Mouse (Mus musculus) embryonic facial prominence, embryonic 11.5 days (tissue): ENCODE measurements around the gene Sema3b. TPM values are rescaled to one million over a fixed set of nuclear protein-coding genes. Genes with fewer than 3 reads are reported as not detected.
A peak's percentile ranks its signal among the peaks of the same experiment; 100 is the strongest.

Source experiments
- ATAC-seq: fragments of 200-750 bp; cut with Nextera tagmentation; replicated peaks from 2 replicates; pipeline ENCODE4 v1.8.0; 2017; ENCODE audit warnings: low read depth; ENCODE audit not compliant: insufficient number of reproducible peaks, low FRiP score, low TSS enrichment
- DNase-seq: peaks from one replicate; pipeline ENCODE4 v3.0.0-alpha.2; 2015; ENCODE audit warnings: low spot score
- H3K27ac ChIP-seq: fragments of 300-500 bp; sonication (generic); replicated peaks from 2 replicates; pipeline ENCODE4 v1.5.1; 2014; ENCODE audit warnings: mild to moderate bottlenecking, low read depth, low read length, control low read depth
- H3K27me3 ChIP-seq: fragments of 300-500 bp; sonication (generic); 2 replicates; pipeline ENCODE4 v1.6.1; 2014; ENCODE audit warnings: mild to moderate bottlenecking, low read length, moderate library complexity, mixed read lengths; ENCODE audit not compliant: control insufficient read depth, insufficient read depth
- H3K36me3 ChIP-seq: fragments of 300-500 bp; sonication (generic); replicated peaks from 2 replicates; pipeline ENCODE4 v1.6.1; 2014; ENCODE audit warnings: low read depth, mild to moderate bottlenecking, low read length, moderate library complexity, mixed read lengths; ENCODE audit not compliant: control insufficient read depth, insufficient read depth
- H3K4me1 ChIP-seq: fragments of 300-500 bp; sonication (generic); 2 replicates; pipeline ENCODE4 v1.6.1; 2014; ENCODE audit warnings: low read length, mixed read lengths; ENCODE audit not compliant: control insufficient read depth, insufficient read depth
- H3K4me2 ChIP-seq: fragments of 300-500 bp; sonication (generic); 2 replicates; pipeline ENCODE4 v1.6.1; 2014; ENCODE audit warnings: low read depth, mild to moderate bottlenecking, control low read depth, low read length, moderate library complexity
- H3K4me3 ChIP-seq: fragments of 300-500 bp; sonication (generic); 2 replicates; pipeline ENCODE4 v1.5.1; 2014; ENCODE audit warnings: low read depth, low read length, control low read depth
- H3K9ac ChIP-seq: fragments of 300-500 bp; sonication (generic); replicated peaks from 2 replicates; pipeline ENCODE4 v1.6.1; 2014; ENCODE audit warnings: mild to moderate bottlenecking, control low read depth, low read length
- H3K9me3 ChIP-seq: fragments of 300-500 bp; sonication (generic); replicated peaks from 2 replicates; pipeline ENCODE4 v1.6.1; 2016; ENCODE audit warnings: mild to moderate bottlenecking, low read length, inconsistent platforms, mixed read lengths; ENCODE audit not compliant: control insufficient read depth
- WGBS: fragments of 180-500 bp; shearing (Covaris S2); extraction: QIAGEN DNeasy Blood & Tissue Kit; methylation state at CpG from one replicate; pipeline ENCODE4 v1.1.7; 2014; 5-methylcytosine and 5-hydroxymethylcytosine counted together
- polyA plus RNA-seq: library from polyadenylated mRNA; unstranded; fragments of >200 nt; fragmentation: Nextera tagmentation; extraction: Ambion mirVana; gene quantifications from 2 replicates; pipeline ENCODE4 v1.2.1, GENCODE M21; 2014

Gene Sema3b
- polyA plus RNA-seq, 1 experiment from 2014 or later = 1.3 TPM

GRCm38 (mm10) chr9:107635279-107636028, 26.4 kb upstream of the Sema3b start, which contains the start of gene Gnai2:
TSS of gene Gnai2 (minus strand) at chr9:107635367.
- ATAC-seq (peak; percentile 94), DNase-seq (peak; percentile 98)
- Histone ChIP-seq H3K4me2 (peak within 1 kb of the TSS; percentile 97), H3K4me1 (peaks cover 18% of the 10 kb centered on the region), H3K4me3 (peak within 1 kb of the TSS; percentile 89), H3K36me3 (no peaks in the 10 kb centered on the region), H3K27me3 (no peaks in the 10 kb centered on the region), H3K9ac (peak within 1 kb of the TSS; percentile 90), H3K9me3 (no peaks in the 10 kb centered on the region), H3K27ac (peak within 1 kb of the TSS; percentile 87)
- 3% methylated on average over 36 of the region's 38 CpGs for WGBS

DNA sequence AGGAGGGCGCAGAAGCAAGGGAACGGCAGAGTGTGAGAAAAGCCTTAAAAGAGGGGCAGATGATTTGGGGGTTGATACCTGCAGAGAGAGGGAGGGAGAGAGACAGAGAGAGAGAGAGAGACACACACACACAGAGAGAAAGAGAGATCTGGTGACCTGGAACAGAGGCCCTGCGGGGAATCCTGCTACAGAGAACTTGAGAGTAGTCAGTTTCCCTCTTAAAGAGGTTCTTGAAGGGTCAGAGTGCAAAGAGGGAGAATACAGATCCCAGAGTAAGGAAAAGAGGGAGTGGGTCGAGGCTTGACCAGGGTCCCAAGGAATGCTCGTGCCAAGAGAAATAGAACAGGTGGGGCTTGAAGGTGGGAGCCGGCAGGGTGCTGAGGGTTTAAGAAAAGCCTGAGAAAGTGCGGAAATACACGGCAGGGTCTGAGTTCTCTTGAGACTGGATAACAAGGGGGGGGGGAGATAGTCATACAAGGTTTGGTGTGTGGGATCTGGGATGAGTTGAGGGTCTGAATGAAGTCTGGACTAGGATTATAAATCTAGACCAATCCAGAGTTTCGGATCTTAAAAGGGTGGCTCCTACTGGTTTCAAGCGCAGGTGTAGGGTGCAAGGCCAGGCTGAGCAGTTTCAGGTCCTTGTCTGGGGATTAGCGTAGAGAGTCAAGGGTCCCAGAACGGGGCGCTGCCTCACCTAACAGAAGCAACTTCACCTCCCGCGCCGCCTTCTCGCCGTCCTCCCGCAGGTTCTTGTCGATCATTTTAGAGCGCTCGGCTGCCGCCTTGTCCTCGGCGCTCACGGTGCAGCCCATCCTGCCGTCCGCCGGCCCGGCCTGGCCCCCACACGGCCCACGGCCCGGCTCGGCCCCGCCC, 25.6 kb upstream of the Sema3b start:
- Histone ChIP-seq H3K4me3 (peak overlapping the region; percentile 89), H3K4me2 (peak overlapping the region; percentile 97), H3K27ac (peak overlapping the region; percentile 87), H3K9me3 (no peaks in the 10 kb centered on the region), H3K36me3 (no peaks in the 10 kb centered on the region), H3K27me3 (no peaks in the 10 kb centered on the region), H3K9ac (peak overlapping the region; percentile 90), H3K4me1 (peaks cover 26% of the 10 kb centered on the region)
- ATAC-seq = 0 out of 2 replicates have a peak, but pooled peaks have one; percentile 4
- DNase-seq = no peak
- 1% methylated on average over 34 of the region's 35 CpGs for WGBS

- peak overlapping the region; percentile 90 for H3K9ac ChIP-seq
- DNase-seq (no peak), ATAC-seq (no peak)
- H3K36me3 ChIP-seq = no peaks in the 10 kb centered on the region
- peak overlapping the region; percentile 87 for H3K27ac ChIP-seq
- WGBS = 1% methylated on average over 15 of the region's 15 CpGs
- H3K4me2 ChIP-seq = peak overlapping the region; percentile 97
- H3K9me3 ChIP-seq = no peaks in the 10 kb centered on the region
- H3K4me1 ChIP-seq = peaks cover 31% of the 10 kb centered on the region
- peak overlapping the region; percentile 89 for H3K4me3 ChIP-seq
- H3K27me3 ChIP-seq = no peaks in the 10 kb centered on the region
Measured at GRCm38 (mm10) chr9:107633661-107634405, 24.8 kb upstream of the Sema3b start.

- H3K4me3 ChIP-seq = peak overlapping the region; percentile 89
- DNase-seq = peak; percentile 76
- peak overlapping the region; percentile 87 for H3K27ac ChIP-seq
- peak overlapping the region; percentile 97 for H3K4me2 ChIP-seq
- H3K4me1 ChIP-seq = peaks cover 33% of the 10 kb centered on the region
- no peaks in the 10 kb centered on the region for H3K27me3 ChIP-seq
- H3K9me3 ChIP-seq = no peaks in the 10 kb centered on the region
- no peaks in the 10 kb centered on the region for H3K36me3 ChIP-seq
- 3% methylated on average over 32 of the region's 33 CpGs for WGBS
- ATAC-seq = no peak
- peak overlapping the region; percentile 90 for H3K9ac ChIP-seq
Measured at GRCm38 (mm10) chr9:107633091-107633660, 24.1 kb upstream of the Sema3b start.

GRCm38 (mm10) chr9:107632478-107632877, 23.4 kb upstream of the Sema3b start:
- peak overlapping the region; percentile 89 for H3K4me3 ChIP-seq
- ATAC-seq = no peak
- peaks cover 39% of the 10 kb centered on the region for H3K4me1 ChIP-seq
- H3K9ac ChIP-seq = peak overlapping the region; percentile 90
- no peak for DNase-seq
- H3K27ac ChIP-seq = no peak overlapping the region
- H3K4me2 ChIP-seq = peak overlapping the region; percentile 97
- no peaks in the 10 kb centered on the region for H3K36me3 ChIP-seq
- 77% methylated on average over 6 of the region's 6 CpGs for whole genome bisulfite sequencing
- H3K27me3 ChIP-seq = no peaks in the 10 kb centered on the region
- H3K9me3 ChIP-seq = no peaks in the 10 kb centered on the region

- peaks cover 37% of the 10 kb centered on the region for H3K4me1 ChIP-seq
- H3K27ac ChIP-seq = 0 out of 2 replicates have a peak overlapping the region, but pooled peaks have one; percentile 16
- ATAC-seq (no peak), DNase-seq (no peak)
- H3K9ac ChIP-seq = no peak overlapping the region; the same call in 1 of the 2 replicates
- H3K36me3 ChIP-seq = no peaks in the 10 kb centered on the region
- no peaks in the 10 kb centered on the region for H3K9me3 ChIP-seq
- H3K4me2 ChIP-seq = no peak overlapping the region
- 79% methylated on average over 8 of the region's 8 CpGs for WGBS
- H3K4me3 ChIP-seq = no peak overlapping the region
- H3K27me3 ChIP-seq = no peaks in the 10 kb centered on the region
Measured at GRCm38 (mm10) chr9:107631861-107632260, 22.8 kb upstream of the Sema3b start.

DNA sequence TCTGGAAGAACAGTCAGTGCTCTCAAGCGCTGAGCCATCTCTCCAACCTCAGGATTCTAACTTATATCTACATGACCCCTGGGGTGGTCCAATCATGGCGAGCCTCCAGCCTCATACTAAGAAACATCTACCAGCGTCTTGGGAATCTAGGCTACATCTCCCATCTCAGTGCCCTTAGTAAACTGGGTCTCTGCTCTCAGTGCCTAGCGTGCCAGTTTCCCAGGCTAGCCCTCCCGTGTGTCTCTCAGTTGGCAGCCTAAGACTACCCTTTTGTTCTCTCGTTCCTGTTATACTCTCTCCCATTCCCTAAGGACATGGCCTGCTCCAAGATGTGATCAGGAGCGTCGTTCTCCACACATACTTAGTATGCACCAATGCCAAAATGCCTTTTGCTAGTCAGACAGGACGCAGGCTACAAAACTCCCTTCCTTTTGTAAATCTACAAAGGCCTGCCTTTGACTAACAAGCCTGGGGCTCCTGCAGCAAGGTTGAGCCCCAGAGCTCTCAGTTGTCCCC, 22.3 kb upstream of the Sema3b start:
- 51% methylated on average over 9 of the region's 9 CpGs for WGBS
- Histone ChIP-seq H3K27me3 (no peaks in the 10 kb centered on the region), H3K36me3 (no peaks in the 10 kb centered on the region), H3K4me2 (no peak overlapping the region; the same call in 1 of the 2 replicates), H3K9me3 (no peaks in the 10 kb centered on the region), H3K4me3 (no peak overlapping the region), H3K4me1 (peaks cover 41% of the 10 kb centered on the region), H3K27ac (0 out of 2 replicates have a peak overlapping the region, but pooled peaks have one; percentile 95), H3K9ac (no peak overlapping the region; the same call in 1 of the 2 replicates)
- ATAC-seq (no peak), DNase-seq (no peak)
